Mouse (Mus musculus): ENCODE measurements at regions not wholly inside any gene's neighbourhood (a gene's known extent, or its start where the extent isn't known, plus 50 kb on each side); places are given as distances from the start of the nearest gene placed in this dataset.

DNA sequence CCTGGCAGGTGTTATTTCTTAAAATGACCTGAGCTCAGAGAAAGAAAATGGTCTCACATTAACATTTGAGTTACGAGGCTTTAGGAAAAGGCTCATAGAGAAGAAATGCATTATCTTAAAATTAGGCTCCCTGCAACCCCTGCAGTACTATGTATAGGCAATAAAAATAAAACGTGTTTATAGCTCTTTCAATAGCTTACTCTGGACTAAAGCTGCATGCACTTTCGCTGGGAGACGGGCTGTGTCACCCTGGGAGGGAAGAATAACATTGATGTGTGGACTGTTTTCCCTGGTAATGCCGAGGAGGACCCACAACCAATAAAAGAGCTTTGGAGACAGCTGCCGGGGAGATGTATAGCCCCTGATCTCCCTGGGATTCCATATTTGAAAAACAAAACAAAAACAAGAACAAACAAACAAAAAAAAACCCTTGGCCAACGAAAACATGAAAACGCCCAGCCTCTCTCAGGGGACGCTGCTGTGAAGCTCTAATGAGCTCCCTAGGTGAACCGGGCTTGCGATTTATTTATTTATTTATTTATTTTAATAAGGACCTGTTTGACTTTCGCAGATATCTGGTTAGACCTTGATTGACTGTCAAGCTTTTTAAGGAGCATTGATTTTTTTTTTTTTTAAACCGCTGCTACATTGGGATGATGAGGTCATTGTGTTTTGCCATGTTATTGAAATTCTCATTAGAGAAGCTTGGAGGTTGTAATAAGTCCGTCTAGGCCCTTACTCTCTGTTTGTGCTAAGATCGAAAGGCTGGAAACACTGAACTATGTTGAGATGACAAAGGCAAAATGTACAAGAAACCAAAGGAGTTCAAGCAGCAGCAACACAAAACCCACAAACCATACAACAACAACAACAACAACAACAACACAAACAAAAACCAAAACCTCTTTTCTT is 228.3 kb upstream of the Slc30a5 start:
- CTCF ChIA-PET, result interaction anchor here (1.1 to 1.3 kb wide), 5 partner anchors 9 to 25 kb away, joined by 3 to 4 read pairs (median 4); no protein-coding TSS in a partner anchor
- TF ChIP-seq CTCF (IDR thresholded peaks at IDR 0.05), result no peak
- POLR2A ChIA-PET, result interaction anchor here (0.5 kb wide), 1 partner anchor 10 kb away, joined by 4 read pairs; no protein-coding TSS in a partner anchor
- in situ Hi-C loops (cut with MboI; ENCODE audit: low pct_unique_long_range_greater_than_20kb), result no loop called here
- no peaks in the 10 kb centered on the region for H3K27me3 ChIP-seq
- ATAC-seq (no peak), DNase-seq (ENCODE audit: low read depth, low spot score) (no peak)

DNA sequence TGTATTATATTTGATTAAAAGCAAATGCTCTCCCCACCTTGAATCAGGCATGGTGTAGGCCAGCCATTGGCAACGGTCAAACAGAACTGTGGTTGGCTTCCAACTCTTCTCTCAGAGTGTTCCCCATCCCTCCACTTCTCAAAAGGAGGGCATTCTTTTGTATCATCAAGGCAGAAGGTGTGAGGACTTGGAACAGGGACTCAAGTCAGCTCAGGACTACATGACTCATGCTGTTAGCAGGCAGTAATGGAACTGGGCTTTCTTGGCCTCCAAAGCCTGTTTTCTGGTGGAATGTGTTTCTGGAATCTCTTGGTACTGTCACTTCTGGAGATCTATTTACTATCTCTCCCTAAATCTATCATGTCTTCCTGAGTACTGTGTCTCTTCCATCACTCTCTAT is 216.3 kb upstream of the Slc30a5 start:
- DNase-seq (ENCODE audit: low read depth, low spot score) (no peak), ATAC-seq (no peak)
- POLR2A ChIA-PET, result no interaction called here
- CTCF ChIA-PET, result no interaction called here
- TF ChIP-seq CTCF (IDR thresholded peaks at IDR 0.05), result no peak
- in situ Hi-C loops (cut with MboI; ENCODE audit: low pct_unique_long_range_greater_than_20kb), result no loop called here
- H3K27me3 ChIP-seq, result no peaks in the 10 kb centered on the region

DNA sequence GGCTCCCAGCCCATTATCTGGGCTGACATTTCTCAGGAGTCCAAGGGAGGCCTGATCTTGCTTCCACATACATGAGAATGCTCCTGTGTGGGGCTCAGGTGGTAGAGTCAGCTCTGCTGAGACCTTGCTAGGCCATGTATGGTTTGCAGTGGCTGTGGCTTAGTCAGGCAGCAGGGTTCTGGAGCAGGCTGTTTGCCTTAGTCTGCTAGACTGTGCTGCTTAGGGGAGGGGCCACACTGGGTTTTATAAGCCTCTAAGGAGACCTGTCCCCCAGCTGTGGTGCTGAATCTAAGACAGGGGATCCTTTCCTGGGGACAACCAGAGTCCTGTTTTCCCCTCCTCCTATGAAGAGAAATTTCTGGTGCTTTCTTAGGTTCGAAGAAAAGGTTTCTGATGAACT is 199.4 kb upstream of the Slc30a5 start:
- ChIA-PET CTCF (interaction anchor here (1.5 kb wide), 1 partner anchor 93 kb away, joined by 4 read pairs; no protein-coding TSS in a partner anchor), POLR2A (no interaction called here)
- DNase-seq (ENCODE audit: low read depth, low spot score) (no peak), ATAC-seq (no peak)
- in situ Hi-C loops (cut with MboI; ENCODE audit: low pct_unique_long_range_greater_than_20kb), result no loop called here
- H3K27me3 ChIP-seq, result no peaks in the 10 kb centered on the region
- no peak for TF ChIP-seq CTCF (IDR thresholded peaks at IDR 0.05)

- in situ Hi-C loops (cut with MboI; ENCODE audit: low pct_unique_long_range_greater_than_20kb), result no loop called here
- no peak for ATAC-seq
- CTCF ChIA-PET, result no interaction called here
- no peaks in the 10 kb centered on the region for H3K27me3 ChIP-seq
- no peak for DNase-seq (ENCODE audit: low read depth, low spot score)
- TF ChIP-seq CTCF (IDR thresholded peaks at IDR 0.05), result no peak
- POLR2A ChIA-PET, result no interaction called here
Observed at GRCm38 (mm10) chr13:101026043-101026442, 192.8 kb upstream of the Slc30a5 start.

- in situ Hi-C loops (cut with MboI; ENCODE audit: low pct_unique_long_range_greater_than_20kb), result no loop called here
- DNase-seq (ENCODE audit: low read depth, low spot score) (no peak), ATAC-seq (no peak)
- ChIA-PET POLR2A (no interaction called here), CTCF (no interaction called here)
- TF ChIP-seq CTCF (IDR thresholded peaks at IDR 0.05), result no peak
- no peaks in the 10 kb centered on the region for H3K27me3 ChIP-seq
Observed at GRCm38 (mm10) chr13:101025488-101025887, 192.3 kb upstream of the Slc30a5 start.

- ChIA-PET CTCF (no interaction called here), POLR2A (no interaction called here)
- no peaks in the 10 kb centered on the region for H3K27me3 ChIP-seq
- ATAC-seq, result no peak
- no peak for DNase-seq (ENCODE audit: low read depth, low spot score)
- in situ Hi-C loops (cut with MboI; ENCODE audit: low pct_unique_long_range_greater_than_20kb), result no loop called here
- no peak for TF ChIP-seq CTCF (IDR thresholded peaks at IDR 0.05)
Observed at GRCm38 (mm10) chr13:101024971-101025370, 191.7 kb upstream of the Slc30a5 start.

DNA sequence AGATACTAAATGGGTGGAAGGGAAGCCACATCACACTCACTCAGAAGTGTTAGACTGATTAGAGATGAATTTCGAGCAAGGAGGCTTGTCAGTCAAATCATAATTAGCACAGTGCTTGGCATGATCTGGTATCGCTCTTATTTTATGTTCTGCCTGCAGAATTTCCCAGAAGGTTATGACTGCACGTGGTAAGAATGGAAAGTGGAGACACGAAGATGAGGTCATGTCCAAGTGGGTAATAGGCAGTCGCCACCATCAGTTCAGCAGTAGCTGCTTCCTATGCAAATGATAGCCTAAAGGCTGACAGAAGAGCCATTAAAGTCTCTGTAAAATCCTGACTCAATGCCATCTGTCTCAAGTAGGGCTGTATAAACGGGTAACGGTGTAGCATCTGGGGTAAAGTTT is 186.0 kb upstream of the Slc30a5 start:
- DNase-seq (ENCODE audit: low read depth, low spot score) (no peak), ATAC-seq (no peak)
- ChIA-PET CTCF (no interaction called here), POLR2A (no interaction called here)
- no peaks in the 10 kb centered on the region for H3K27me3 ChIP-seq
- TF ChIP-seq CTCF (IDR thresholded peaks at IDR 0.05), result no peak
- in situ Hi-C loops (cut with MboI; ENCODE audit: low pct_unique_long_range_greater_than_20kb), result no loop called here

DNA sequence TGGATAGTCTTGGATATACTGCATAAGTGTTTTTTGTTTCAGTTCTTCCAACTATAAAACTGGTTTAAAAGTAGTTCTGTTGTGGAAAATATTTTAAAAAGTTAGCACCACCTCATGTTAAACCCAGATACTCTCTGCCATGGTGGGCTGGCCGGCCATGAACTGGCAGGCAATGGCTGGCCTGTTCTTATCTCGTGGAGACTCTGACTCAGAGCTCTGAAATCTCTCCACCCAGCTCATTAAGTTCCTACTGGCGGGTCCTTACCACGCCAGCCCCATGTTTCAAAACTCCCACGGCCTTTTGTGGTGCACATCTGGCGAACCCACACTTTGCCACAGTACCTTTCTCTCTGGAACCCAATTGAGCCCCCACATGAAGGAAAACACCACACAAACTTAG is 183.8 kb upstream of the Slc30a5 start:
- TF ChIP-seq CTCF (IDR thresholded peaks at IDR 0.05), result no peak
- no peaks in the 10 kb centered on the region for H3K27me3 ChIP-seq
- CTCF ChIA-PET, result no interaction called here
- POLR2A ChIA-PET, result no interaction called here
- no peak for DNase-seq (ENCODE audit: low read depth, low spot score)
- ATAC-seq, result no peak
- in situ Hi-C loops (cut with MboI; ENCODE audit: low pct_unique_long_range_greater_than_20kb), result no loop called here

GRCm38 (mm10) chr13:101016181-101016580 is 183.0 kb upstream of the Slc30a5 start:
- CTCF ChIA-PET, result interaction anchor here (0.7 to 1.6 kb wide), 3 partner anchors 10 to 55 kb away, joined by 3 to 5 read pairs (median 4); no protein-coding TSS in a partner anchor
- no peaks in the 10 kb centered on the region for H3K27me3 ChIP-seq
- ATAC-seq (peak; percentile 44), DNase-seq (ENCODE audit: low read depth, low spot score) (peak; percentile 91)
- in situ Hi-C loops (cut with MboI; ENCODE audit: low pct_unique_long_range_greater_than_20kb), result no loop called here
- POLR2A ChIA-PET, result interaction anchor here (0.7 kb wide), 1 partner anchor 215 kb away, joined by 3 read pairs; no protein-coding TSS in a partner anchor
- TF ChIP-seq CTCF (IDR thresholded peaks at IDR 0.05), result no peak

DNA sequence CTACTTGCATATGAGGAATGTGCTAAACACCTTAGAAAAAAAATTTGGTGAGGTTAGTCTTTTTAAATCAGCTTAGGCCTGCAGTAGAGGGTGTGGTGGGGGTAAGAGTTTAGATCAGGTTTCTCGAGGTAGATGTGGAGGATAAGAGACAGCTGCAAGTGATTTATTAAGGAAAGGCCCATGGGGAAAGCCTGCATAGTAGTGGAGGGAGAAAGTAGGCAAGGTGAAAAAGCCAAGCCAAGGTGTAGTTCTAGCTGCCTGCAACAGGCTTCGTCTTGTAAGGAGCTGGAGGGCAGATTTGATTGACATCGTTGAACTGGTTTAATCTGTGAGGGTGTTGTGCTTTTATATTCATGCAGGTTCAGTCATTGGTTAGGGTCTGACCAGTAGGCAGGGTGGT is 182.2 kb upstream of the Slc30a5 start:
- no peaks in the 10 kb centered on the region for H3K27me3 ChIP-seq
- ChIA-PET CTCF (interaction anchor here (1.5 to 1.6 kb wide), 2 partner anchors 9 to 13 kb away, joined by 4 to 5 read pairs; no protein-coding TSS in a partner anchor), POLR2A (no interaction called here)
- in situ Hi-C loops (cut with MboI; ENCODE audit: low pct_unique_long_range_greater_than_20kb), result no loop called here
- ATAC-seq, result no peak
- no peak for DNase-seq (ENCODE audit: low read depth, low spot score)
- TF ChIP-seq CTCF (IDR thresholded peaks at IDR 0.05), result no peak

GRCm38 (mm10) chr13:101013604-101014003 is 180.4 kb upstream of the Slc30a5 start:
- POLR2A ChIA-PET, result no interaction called here
- ATAC-seq, result no peak
- no peak for TF ChIP-seq CTCF (IDR thresholded peaks at IDR 0.05)
- in situ Hi-C loops (cut with MboI; ENCODE audit: low pct_unique_long_range_greater_than_20kb), result no loop called here
- DNase-seq (ENCODE audit: low read depth, low spot score), result no peak
- CTCF ChIA-PET, result no interaction called here
- no peaks in the 10 kb centered on the region for H3K27me3 ChIP-seq

Data from Patski (cell line).